Mouse (Mus musculus) right cerebral cortex, postnatal 36 days (tissue): ENCODE measurements around the gene Tor1a.
"Not testable (repeated sequence)": the region's sequence is repeated elsewhere in the genome, so short reads cannot be mapped to it uniquely, and the experiment has no call there.

Experiments
- DNase-seq, 2 experiments: peaks; one replicate each; pipeline ENCODE4 v3.0.0; 2022; ENCODE audit warnings: low spot score in 2 of 2, mixed read lengths in 1 of 2

Gene Tor1a

GRCm38 (mm10) chr2:30918126-30918525 lies 49.6 kb downstream of the Tor1a start:
- DNase-seq = no peak

GRCm38 (mm10) chr2:30917649-30918048 lies 50.1 kb downstream of the Tor1a start:
- no peak for DNase-seq

- not testable (repeated sequence) for DNase-seq
These were observed 51.8 kb downstream of the Tor1a start for GRCm38 (mm10) chr2:30915933-30916332.

- no peak for DNase-seq
These were observed 52.4 kb downstream of the Tor1a start for GRCm38 (mm10) chr2:30915376-30915775.

GRCm38 (mm10) chr2:30914836-30915235 lies 52.9 kb downstream of the Tor1a start:
- DNase-seq = no peak

GRCm38 (mm10) chr2:30913022-30913421 lies 54.7 kb downstream of the Tor1a start:
- no peak for DNase-seq

- no peak for DNase-seq
These were observed 55.4 kb downstream of the Tor1a start for GRCm38 (mm10) chr2:30912291-30912773.
